Mouse (Mus musculus): ENCODE measurements around the gene Gata5. TPM values are rescaled to one million over a fixed set of nuclear protein-coding genes. Genes with fewer than 3 reads are reported as not detected.

Gene Gata5
- polyA plus RNA-seq, 1 experiment: not detected

GRCm38 (mm10) chr2:180353338-180353737 is 18.8 kb upstream of the Gata5 start:
- H3K27me3 ChIP-seq (ENCODE audit: control insufficient read depth, insufficient read depth, low read length): no peaks in the 10 kb centered on the region
- no peak overlapping the region for H3K4me3 ChIP-seq (replicated peaks; ENCODE audit: insufficient read depth, low read depth, low read length)
- no peak overlapping the region for H3K27ac ChIP-seq (ENCODE audit: insufficient read depth, low read length)
- TF ChIP-seq CTCF (IDR thresholded peaks at IDR 0.05; ENCODE audit: borderline replicate concordance, insufficient read depth, low read depth, low read length): peak; percentile 90
- no peak for TF ChIP-seq POLR2A (IDR thresholded peaks at IDR 0.05; ENCODE audit: borderline replicate concordance, insufficient read depth, low read length)
- WGBS: 31% methylated on average over 20 of the region's 20 CpGs
- no peaks in the 10 kb centered on the region for H3K4me1 ChIP-seq (ENCODE audit: control insufficient read depth, insufficient read depth, low read length)
- DNase-seq: peak; percentile 46 to 57

- no peak for DNase-seq
- Histone ChIP-seq H3K27me3 (ENCODE audit: control insufficient read depth, insufficient read depth, low read length) (no peaks in the 10 kb centered on the region), H3K27ac (ENCODE audit: insufficient read depth, low read length) (no peak overlapping the region), H3K4me3 (replicated peaks; ENCODE audit: insufficient read depth, low read depth, low read length) (no peak overlapping the region), H3K4me1 (ENCODE audit: control insufficient read depth, insufficient read depth, low read length) (no peaks in the 10 kb centered on the region)
- TF ChIP-seq CTCF (IDR thresholded peaks at IDR 0.05; ENCODE audit: borderline replicate concordance, insufficient read depth, low read depth, low read length) (peak; percentile 52; the same call in 1 of the 2 replicates), POLR2A (IDR thresholded peaks at IDR 0.05; ENCODE audit: borderline replicate concordance, insufficient read depth, low read length) (no peak)
- 63% methylated on average over 2 of the region's 2 CpGs for WGBS
Measured at GRCm38 (mm10) chr2:180350700-180351099, 16.2 kb upstream of the Gata5 start.

DNA sequence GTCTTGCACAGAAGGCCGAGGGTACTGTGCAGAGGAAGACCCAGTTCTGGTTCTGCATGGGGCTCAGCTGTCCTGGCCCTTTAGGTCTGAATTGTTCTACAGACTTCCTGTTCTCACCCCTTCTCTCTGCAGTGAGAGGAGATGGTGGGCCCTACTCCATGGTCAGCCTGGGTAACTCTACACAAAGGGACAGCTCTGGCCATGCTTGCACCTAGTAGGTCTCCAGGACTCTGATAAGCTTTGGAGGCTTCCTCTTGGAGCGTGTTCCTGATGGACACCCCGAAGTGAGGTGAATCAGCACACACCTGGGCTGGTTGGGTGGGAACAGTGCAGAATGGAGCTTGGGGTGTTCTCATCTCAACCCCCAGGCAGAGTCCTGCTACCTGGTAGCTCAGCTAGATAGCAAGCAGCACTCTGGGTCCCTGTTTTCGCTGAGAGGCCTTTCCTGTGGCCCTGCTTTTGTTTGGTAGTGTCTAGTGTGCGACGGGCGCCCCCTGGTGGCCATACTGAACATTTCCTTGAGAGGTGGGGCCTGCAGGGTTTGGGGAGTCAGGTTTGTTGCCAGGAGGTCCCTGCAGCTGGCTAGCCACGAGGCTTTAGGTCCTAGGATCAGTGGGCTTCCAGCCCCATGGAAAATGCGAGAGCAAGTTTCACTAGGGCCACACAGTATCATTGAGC is 12.5 kb upstream of the Gata5 start:
- Histone ChIP-seq H3K27me3 (ENCODE audit: control insufficient read depth, insufficient read depth, low read length) (no peaks in the 10 kb centered on the region), H3K4me3 (replicated peaks; ENCODE audit: insufficient read depth, low read depth, low read length) (no peak overlapping the region), H3K4me1 (ENCODE audit: control insufficient read depth, insufficient read depth, low read length) (no peaks in the 10 kb centered on the region), H3K27ac (ENCODE audit: insufficient read depth, low read length) (no peak overlapping the region)
- peak; percentile 78 for TF ChIP-seq CTCF (IDR thresholded peaks at IDR 0.05; ENCODE audit: borderline replicate concordance, insufficient read depth, low read depth, low read length)
- TF ChIP-seq POLR2A (IDR thresholded peaks at IDR 0.05; ENCODE audit: borderline replicate concordance, insufficient read depth, low read length): no peak
- 25% methylated on average over 9 of the region's 9 CpGs for WGBS
- DNase-seq: peak; percentile 66 to 76

DNA sequence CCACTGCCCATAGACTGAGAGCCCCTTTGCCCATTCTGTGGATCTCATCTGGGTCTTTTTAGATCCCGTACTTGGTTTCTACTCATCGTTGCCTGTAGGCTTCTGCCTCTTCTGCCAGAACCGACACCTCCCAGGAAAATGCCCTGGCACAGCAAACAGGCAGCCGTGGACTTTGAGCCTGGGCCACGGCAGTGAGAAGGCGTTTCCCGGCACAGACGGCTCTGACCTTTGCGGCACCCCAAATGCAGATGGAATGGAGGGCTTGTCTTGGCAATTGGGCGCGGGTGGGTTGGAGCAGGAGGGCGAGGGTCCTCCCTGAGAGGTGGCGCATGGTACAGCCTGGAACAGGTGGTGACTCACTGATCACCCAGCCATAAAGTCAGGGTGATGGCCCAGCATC is 8.6 kb upstream of the Gata5 start:
- Histone ChIP-seq H3K4me3 (replicated peaks; ENCODE audit: insufficient read depth, low read depth, low read length) (no peak overlapping the region), H3K4me1 (ENCODE audit: control insufficient read depth, insufficient read depth, low read length) (no peaks in the 10 kb centered on the region), H3K27ac (ENCODE audit: insufficient read depth, low read length) (no peak overlapping the region), H3K27me3 (ENCODE audit: control insufficient read depth, insufficient read depth, low read length) (no peaks in the 10 kb centered on the region)
- DNase-seq: no peak
- whole genome bisulfite sequencing: 35% methylated on average over 13 of the region's 13 CpGs
- TF ChIP-seq CTCF (IDR thresholded peaks at IDR 0.05; ENCODE audit: borderline replicate concordance, insufficient read depth, low read depth, low read length): no peak
- no peak for TF ChIP-seq POLR2A (IDR thresholded peaks at IDR 0.05; ENCODE audit: borderline replicate concordance, insufficient read depth, low read length)

DNA sequence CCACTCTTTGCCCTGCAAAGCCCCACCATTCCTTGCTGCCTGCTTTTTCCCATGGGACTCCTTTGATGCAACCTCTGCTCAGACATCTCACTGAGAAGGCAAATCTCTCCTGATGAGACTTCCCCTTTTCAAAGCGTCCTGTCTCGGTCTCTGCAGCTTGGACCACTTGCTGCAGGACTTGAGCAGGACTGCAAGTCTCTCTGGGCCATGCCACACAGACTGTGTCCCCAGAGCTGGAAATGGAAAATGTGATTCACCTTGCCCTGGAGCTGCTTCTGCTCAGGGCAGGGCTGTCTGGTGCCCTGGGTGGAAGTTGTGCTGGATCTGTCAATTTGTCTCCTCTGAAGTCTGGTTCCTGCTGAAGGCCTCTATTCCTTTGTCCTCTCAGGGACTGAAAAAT is 7.7 kb upstream of the Gata5 start:
- Histone ChIP-seq H3K27me3 (ENCODE audit: control insufficient read depth, insufficient read depth, low read length) (no peaks in the 10 kb centered on the region), H3K4me3 (replicated peaks; ENCODE audit: insufficient read depth, low read depth, low read length) (no peak overlapping the region), H3K4me1 (ENCODE audit: control insufficient read depth, insufficient read depth, low read length) (no peaks in the 10 kb centered on the region), H3K27ac (ENCODE audit: insufficient read depth, low read length) (no peak overlapping the region)
- WGBS: 89% methylated on average over 2 of the region's 2 CpGs
- no peak for DNase-seq
- TF ChIP-seq CTCF (IDR thresholded peaks at IDR 0.05; ENCODE audit: borderline replicate concordance, insufficient read depth, low read depth, low read length) (no peak), POLR2A (IDR thresholded peaks at IDR 0.05; ENCODE audit: borderline replicate concordance, insufficient read depth, low read length) (no peak)

DNA sequence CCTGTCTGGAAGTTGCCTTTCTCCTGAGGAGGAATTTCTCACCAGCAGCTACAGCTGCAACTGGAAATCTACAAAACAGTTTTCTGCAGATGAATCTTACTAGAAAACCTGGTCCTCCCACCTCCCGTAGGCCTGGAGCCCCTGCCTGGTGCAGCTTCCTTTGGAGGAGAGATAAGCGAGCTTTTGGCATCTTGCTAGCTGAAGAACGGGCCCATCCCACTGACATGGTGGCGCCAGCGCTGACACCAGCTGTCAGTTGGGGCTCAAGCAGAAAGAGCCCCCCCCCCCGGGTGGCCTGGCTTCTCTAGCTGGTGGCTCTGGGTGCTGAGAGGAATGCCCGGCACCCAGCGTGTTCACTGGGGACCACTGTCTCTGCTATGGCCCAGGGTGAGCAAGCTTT is 6.7 kb upstream of the Gata5 start:
- Histone ChIP-seq H3K4me1 (ENCODE audit: control insufficient read depth, insufficient read depth, low read length) (no peaks in the 10 kb centered on the region), H3K4me3 (replicated peaks; ENCODE audit: insufficient read depth, low read depth, low read length) (no peak overlapping the region), H3K27ac (ENCODE audit: insufficient read depth, low read length) (no peak overlapping the region), H3K27me3 (ENCODE audit: control insufficient read depth, insufficient read depth, low read length) (no peaks in the 10 kb centered on the region)
- TF ChIP-seq CTCF (IDR thresholded peaks at IDR 0.05; ENCODE audit: borderline replicate concordance, insufficient read depth, low read depth, low read length) (no peak), POLR2A (IDR thresholded peaks at IDR 0.05; ENCODE audit: borderline replicate concordance, insufficient read depth, low read length) (no peak)
- no peak for DNase-seq
- 30% methylated on average over 8 of the region's 8 CpGs for WGBS

DNA sequence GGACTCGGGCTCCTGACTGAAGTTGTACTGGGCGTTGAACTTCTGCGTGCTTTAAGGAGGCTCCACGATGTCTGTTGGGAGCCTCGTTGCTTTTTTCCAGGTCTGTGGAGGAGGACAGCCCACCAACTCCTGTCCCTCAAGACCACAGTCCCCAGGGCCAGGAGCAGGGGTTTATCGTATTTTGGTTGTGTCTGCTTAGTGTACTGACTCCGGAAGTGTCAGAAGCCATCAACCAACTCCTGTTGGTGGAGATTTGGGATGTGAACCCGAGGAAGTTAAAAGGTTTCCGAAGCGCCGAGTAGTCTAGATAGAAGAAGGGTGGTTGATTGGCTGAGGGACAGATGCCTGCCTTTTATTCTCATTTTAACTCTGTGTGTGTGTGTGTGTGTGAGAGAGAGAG is 5.4 kb upstream of the Gata5 start:
- 77% methylated on average over 11 of the region's 11 CpGs for WGBS
- H3K4me3 ChIP-seq (replicated peaks; ENCODE audit: insufficient read depth, low read depth, low read length): no peak overlapping the region
- no peak for DNase-seq
- no peak overlapping the region for H3K27ac ChIP-seq (ENCODE audit: insufficient read depth, low read length)
- H3K27me3 ChIP-seq (ENCODE audit: control insufficient read depth, insufficient read depth, low read length): no peaks in the 10 kb centered on the region; the same call in 1 of the 2 replicates
- TF ChIP-seq CTCF (IDR thresholded peaks at IDR 0.05; ENCODE audit: borderline replicate concordance, insufficient read depth, low read depth, low read length): no peak
- TF ChIP-seq POLR2A (IDR thresholded peaks at IDR 0.05; ENCODE audit: borderline replicate concordance, insufficient read depth, low read length): no peak
- no peaks in the 10 kb centered on the region for H3K4me1 ChIP-seq (ENCODE audit: control insufficient read depth, insufficient read depth, low read length)

DNA sequence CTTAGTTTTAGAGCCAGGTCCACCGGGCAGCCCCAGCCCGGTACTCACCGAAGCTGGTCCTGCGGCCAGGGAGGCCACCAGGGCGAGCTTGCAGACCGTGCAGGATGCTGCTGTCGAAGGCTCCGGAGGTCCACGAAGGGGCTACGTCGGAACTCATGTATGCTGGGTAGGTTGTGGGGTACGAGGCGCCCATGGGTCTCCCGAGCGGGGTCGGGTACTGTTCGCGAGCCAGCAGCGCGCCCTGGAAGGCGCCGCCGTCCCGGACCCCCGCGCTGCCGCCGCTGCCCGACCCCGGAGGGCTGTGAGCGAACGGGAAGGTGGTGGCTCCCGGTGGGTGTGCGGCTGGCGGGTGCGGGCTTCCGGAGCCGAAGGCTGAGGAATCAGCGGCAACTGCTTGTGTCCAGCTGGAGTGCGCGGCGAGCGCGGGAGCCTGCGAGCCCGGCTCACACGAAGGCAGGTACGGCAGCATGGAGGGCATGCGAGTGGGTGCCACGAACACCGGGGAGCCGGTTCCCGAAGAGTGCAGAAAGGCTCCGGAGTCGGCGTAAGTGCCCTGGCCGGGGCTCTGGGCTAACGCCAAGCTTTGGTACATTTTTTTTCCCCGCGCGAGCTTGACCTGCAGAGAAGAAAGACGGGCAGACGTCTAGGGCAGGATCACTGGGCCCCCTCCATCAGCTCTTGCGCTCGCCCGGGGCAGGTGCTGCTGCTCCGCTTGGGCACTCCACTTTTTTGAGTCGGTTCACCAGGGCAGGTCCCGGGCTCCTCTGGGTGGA is 535 bp downstream of the Gata5 start:
- Histone ChIP-seq H3K4me1 (ENCODE audit: control insufficient read depth, insufficient read depth, low read length) (no peaks in the 10 kb centered on the region), H3K27me3 (ENCODE audit: control insufficient read depth, insufficient read depth, low read length) (peaks cover 2% of the 10 kb centered on the region; the same call in 1 of the 2 replicates), H3K27ac (ENCODE audit: insufficient read depth, low read length) (no peak overlapping the region), H3K4me3 (replicated peaks; ENCODE audit: insufficient read depth, low read depth, low read length) (no peak overlapping the region)
- TF ChIP-seq POLR2A (IDR thresholded peaks at IDR 0.05; ENCODE audit: borderline replicate concordance, insufficient read depth, low read length) (no peak), CTCF (IDR thresholded peaks at IDR 0.05; ENCODE audit: borderline replicate concordance, insufficient read depth, low read depth, low read length) (no peak)
- 1% methylated on average over 69 of the region's 69 CpGs for WGBS
- no peak for DNase-seq
